Mouse (Mus musculus) heart, postnatal 0 days (tissue): ENCODE results near the gene 4930519G04Rik. TPM values are rescaled to one million over a fixed set of nuclear protein-coding genes. Genes with fewer than 3 reads are reported as not detected.

Experiments
- ATAC-seq: fragments of 200-750 bp; cut with Nextera tagmentation; 2 replicates; pipeline ENCODE4 v1.8.0; 2017; ENCODE audit warnings: low read depth, moderate number of reproducible peaks, moderate library complexity; ENCODE audit not compliant: insufficient read depth
- DNase-seq: peaks from one replicate; pipeline ENCODE4 v3.0.0-alpha.2; 2016; ENCODE audit warnings: low spot score
- H3K27ac ChIP-seq: fragments of 300-500 bp; sonication (generic); 2 replicates; pipeline ENCODE4 v1.5.1; 2014; ENCODE audit warnings: low read depth, mild to moderate bottlenecking
- H3K27me3 ChIP-seq: fragments of 300-500 bp; sonication (generic); 2 replicates; pipeline ENCODE4 v1.6.1; 2014; ENCODE audit warnings: low read length, mixed read lengths; ENCODE audit not compliant: control insufficient read depth, insufficient read depth
- H3K36me3 ChIP-seq: fragments of 300-500 bp; sonication (generic); replicated peaks from 2 replicates; pipeline ENCODE4 v1.6.1; 2014; ENCODE audit warnings: low read length, mixed read lengths; ENCODE audit not compliant: control insufficient read depth, insufficient read depth
- H3K4me1 ChIP-seq: fragments of 300-500 bp; sonication (generic); 2 replicates; pipeline ENCODE4 v1.6.1; 2014; ENCODE audit warnings: antibody characterized with exemption; ENCODE audit not compliant: control insufficient read depth, insufficient read depth
- H3K4me2 ChIP-seq: fragments of 300-500 bp; sonication (generic); 2 replicates; pipeline ENCODE4 v1.6.1; 2014; ENCODE audit warnings: low read depth, mild to moderate bottlenecking, low read length, moderate library complexity
- H3K4me3 ChIP-seq: fragments of 300-500 bp; sonication (generic); 2 replicates; pipeline ENCODE4 v1.5.1; 2014; ENCODE audit warnings: low read depth, low read length
- H3K9ac ChIP-seq: fragments of 300-500 bp; sonication (generic); replicated peaks from 2 replicates; pipeline ENCODE4 v1.6.1; 2014; ENCODE audit warnings: low read depth, low read length, mixed read lengths
- H3K9me3 ChIP-seq: fragments of 300-500 bp; sonication (generic); replicated peaks from 2 replicates; pipeline ENCODE4 v1.6.1; 2016; ENCODE audit warnings: low read length; ENCODE audit not compliant: control insufficient read depth
- CTCF ChIP-seq: IDR thresholded peaks from 2 replicates; pipeline ENCODE4 v1.5.1; 2016; ENCODE audit warnings: antibody characterized with exemption, control low read depth, low read depth
- EP300 ChIP-seq: IDR thresholded peaks from 2 replicates; pipeline ENCODE4 v1.6.1; 2016; ENCODE audit warnings: antibody characterized with exemption, low read depth
- WGBS: fragments of 180-500 bp; shearing (Covaris S2); extraction: QIAGEN DNeasy Blood & Tissue Kit; methylation state at CpG from one replicate; pipeline ENCODE4 v1.1.7; 2014; 5-methylcytosine and 5-hydroxymethylcytosine counted together
- microRNA-seq: library from miRNA; unstranded; fragments of <30 nt; microRNA quantifications from one replicate; pipeline ENCODE4, GENCODE M21; 2016
- polyA plus RNA-seq: library from polyadenylated mRNA; unstranded; fragments of >200 nt; fragmentation: Nextera tagmentation; extraction: Ambion mirVana; gene quantifications from 2 replicates; pipeline ENCODE4 v1.2.1, GENCODE M21; 2015
- total RNA-seq: library from RNA; depleted of rRNA; stranded (reverse); fragments of >200 nt; gene quantifications from 2 replicates; pipeline ENCODE4 v1.2.3, GENCODE M21; 2014; ENCODE audit warnings: low replicate concordance; rRNA removed

Gene 4930519G04Rik
- total and polyA plus RNA-seq, 2 experiments from 2014 or later, result not detected

GRCm38 (mm10) chr5:114922998-114923473 lies 69.6 kb downstream of the 4930519G04Rik start, which contains the start of gene Oasl1:
Gene Oasl1 (plus strand): TSS chr5:114923240.
- Histone ChIP-seq H3K4me2 (peak within 1 kb of the TSS; percentile 53), H3K27me3 (no peaks in the 10 kb centered on the region), H3K36me3 (no peaks in the 10 kb centered on the region), H3K4me3 (peak within 1 kb of the TSS; percentile 42), H3K4me1 (0 out of 2 replicates have a peak, but pooled peaks cover 5% of the 10 kb centered on the region), H3K9me3 (no peaks in the 10 kb centered on the region), H3K27ac (peak within 1 kb of the TSS; percentile 48; the same call in 1 of the 2 replicates), H3K9ac (peak within 1 kb of the TSS; percentile 22)
- no peak for TF ChIP-seq CTCF
- DNase-seq, result peak; percentile 55
- WGBS, result 23% methylated on average over 15 of the region's 15 CpGs
- peak; percentile 46; the same call in 1 of the 2 replicates for ATAC-seq

GRCm38 (mm10) chr5:114926153-114926684 lies 72.8 kb downstream of the 4930519G04Rik start:
- 0 out of 2 replicates have a peak, but pooled peaks cover 5% of the 10 kb centered on the region for H3K4me1 ChIP-seq
- H3K4me2 ChIP-seq, result no peak overlapping the region
- no peak overlapping the region for H3K27ac ChIP-seq
- WGBS, result 61% methylated on average over 1 of the region's 1 CpGs
- ATAC-seq (no peak), DNase-seq (no peak)
- H3K36me3 ChIP-seq, result no peaks in the 10 kb centered on the region
- no peak overlapping the region for H3K9ac ChIP-seq
- no peak for TF ChIP-seq EP300
- no peak for TF ChIP-seq CTCF
- H3K27me3 ChIP-seq, result no peaks in the 10 kb centered on the region
- no peaks in the 10 kb centered on the region for H3K9me3 ChIP-seq
- H3K4me3 ChIP-seq, result no peak overlapping the region

GRCm38 (mm10) chr5:114926753-114927152 lies 73.3 kb downstream of the 4930519G04Rik start:
- DNase-seq, result no peak
- 80% methylated on average over 9 of the region's 9 CpGs for WGBS
- H3K9me3 ChIP-seq, result no peaks in the 10 kb centered on the region
- H3K4me3 ChIP-seq, result no peak overlapping the region
- no peak overlapping the region for H3K9ac ChIP-seq
- no peaks in the 10 kb centered on the region for H3K27me3 ChIP-seq
- ATAC-seq, result no peak
- no peak overlapping the region for H3K27ac ChIP-seq
- H3K4me1 ChIP-seq, result 0 out of 2 replicates have a peak, but pooled peaks cover 5% of the 10 kb centered on the region
- no peak overlapping the region for H3K4me2 ChIP-seq
- no peak for TF ChIP-seq EP300
- TF ChIP-seq CTCF, result no peak
- H3K36me3 ChIP-seq, result no peaks in the 10 kb centered on the region

DNA sequence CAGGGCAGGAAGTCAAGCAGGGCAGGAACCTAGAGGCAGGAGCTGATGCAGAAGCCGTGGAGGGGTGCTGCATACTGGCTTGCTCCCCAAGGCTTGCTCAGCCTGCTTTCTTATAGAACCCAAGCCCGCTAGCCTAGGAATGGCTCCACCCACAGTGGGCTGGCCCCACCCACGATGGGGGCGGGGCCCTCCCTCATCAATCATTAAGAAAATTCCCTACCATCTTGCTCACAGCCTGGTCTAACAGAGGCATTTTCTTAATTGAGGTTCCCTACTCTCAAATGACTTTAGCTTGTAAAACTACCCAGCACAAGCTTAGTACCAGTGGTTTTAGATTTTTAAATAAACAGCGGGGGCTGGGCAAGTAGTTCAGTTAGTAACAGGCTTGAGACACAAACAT lies 78.2 kb downstream of the 4930519G04Rik start:
- no peak for ATAC-seq
- 49% methylated on average over 5 of the region's 5 CpGs for WGBS

GRCm38 (mm10) chr5:114933206-114933605 lies 79.7 kb downstream of the 4930519G04Rik start:
- Histone ChIP-seq H3K27me3 (no peaks in the 10 kb centered on the region), H3K4me2 (no peak overlapping the region), H3K4me3 (no peak overlapping the region), H3K9me3 (no peaks in the 10 kb centered on the region), H3K27ac (no peak overlapping the region), H3K4me1 (no peaks in the 10 kb centered on the region), H3K36me3 (no peaks in the 10 kb centered on the region), H3K9ac (no peak overlapping the region)
- TF ChIP-seq CTCF (no peak), EP300 (no peak)
- DNase-seq (no peak), ATAC-seq (no peak)
- 84% methylated on average over 8 of the region's 8 CpGs for WGBS

More for the DNA sequence above, 78.2 kb downstream of the 4930519G04Rik start:
- no peak for DNase-seq
- no peak overlapping the region for H3K9ac ChIP-seq
- no peaks in the 10 kb centered on the region for H3K36me3 ChIP-seq
- H3K4me2 ChIP-seq, result no peak overlapping the region
- H3K4me1 ChIP-seq, result no peaks in the 10 kb centered on the region
- no peak overlapping the region for H3K27ac ChIP-seq
- TF ChIP-seq CTCF (no peak), EP300 (no peak)
- H3K4me3 ChIP-seq, result no peak overlapping the region
- no peaks in the 10 kb centered on the region for H3K27me3 ChIP-seq
- no peaks in the 10 kb centered on the region for H3K9me3 ChIP-seq

Small RNA genes within 50 kb of the gene (microRNA-seq; reads per million reads assigned to microRNA genes)
- 5.4 reads per million, percentile 22 among the genes with 10 or more reads in this experiment for gene Mir6240

Other genes with a start within 250 kb of the 4930519G04Rik start
- gene Trpv4, start 195.2 kb upstream of the 4930519G04Rik start, total RNA-seq, result 2.3 and 3.4 TPM in 2 replicates
- 0.87 and 0.93 TPM in 2 replicates for gene Trpv4, start 195.2 kb upstream of the 4930519G04Rik start, polyA plus RNA-seq
- gene Gltp, start 162.7 kb upstream of the 4930519G04Rik start, total RNA-seq, result 26.2 and 45.3 TPM in 2 replicates
- 32.0 TPM in 2 replicates for gene Gltp, start 162.7 kb upstream of the 4930519G04Rik start, polyA plus RNA-seq
- gene Tchp, start 145.9 kb upstream of the 4930519G04Rik start, total RNA-seq, result 0.50 and 1.6 TPM in 2 replicates
- gene Tchp, start 145.9 kb upstream of the 4930519G04Rik start, polyA plus RNA-seq, result 4.4 and 5.8 TPM in 2 replicates
- 42.8 and 43.8 TPM in 2 replicates for gene Ankrd13a, start 79.0 kb upstream of the 4930519G04Rik start, total RNA-seq
- gene Ankrd13a, start 79.0 kb upstream of the 4930519G04Rik start, polyA plus RNA-seq, result 19.7 and 23.8 TPM in 2 replicates
- 37.7 and 53.3 TPM in 2 replicates for gene Git2, start 78.1 kb upstream of the 4930519G04Rik start, total RNA-seq
- 21.1 and 21.5 TPM in 2 replicates for gene Git2, start 78.1 kb upstream of the 4930519G04Rik start, polyA plus RNA-seq
- 31.3 and 49.2 TPM in 2 replicates for gene 1500011B03Rik, start 30.2 kb upstream of the 4930519G04Rik start, total RNA-seq
- 35.3 and 37.2 TPM in 2 replicates for gene 1500011B03Rik, start 30.2 kb upstream of the 4930519G04Rik start, polyA plus RNA-seq
- not detected in 2 replicates for gene Gm9936, start 5.0 kb downstream of the 4930519G04Rik start, total RNA-seq
- not detected in 2 replicates for gene Gm9936, start 5.0 kb downstream of the 4930519G04Rik start, polyA plus RNA-seq
- gene Oasl2, start 43.3 kb downstream of the 4930519G04Rik start, total RNA-seq, result 11.4 and 14.9 TPM in 2 replicates
- gene Oasl2, start 43.3 kb downstream of the 4930519G04Rik start, polyA plus RNA-seq, result 6.5 and 9.2 TPM in 2 replicates
- gene Oasl1, start 69.6 kb downstream of the 4930519G04Rik start, total RNA-seq, result 5.6 and 9.4 TPM in 2 replicates
- gene Oasl1, start 69.6 kb downstream of the 4930519G04Rik start, polyA plus RNA-seq, result 0.68 and 0.69 TPM in 2 replicates
- 7.3 and 16.0 TPM in 2 replicates for gene 2210016L21Rik, start 88.5 kb downstream of the 4930519G04Rik start, total RNA-seq
- 32.2 and 32.6 TPM in 2 replicates for gene 2210016L21Rik, start 88.5 kb downstream of the 4930519G04Rik start, polyA plus RNA-seq
- gene Hnf1a, start 117.4 kb downstream of the 4930519G04Rik start, total RNA-seq, result not detected in 2 replicates
- not detected in 2 replicates for gene Hnf1a, start 117.4 kb downstream of the 4930519G04Rik start, polyA plus RNA-seq
- gene Sppl3, start 157.5 kb downstream of the 4930519G04Rik start, total RNA-seq, result 65.6 and 68.7 TPM in 2 replicates
- gene Sppl3, start 157.5 kb downstream of the 4930519G04Rik start, polyA plus RNA-seq, result 6.8 and 7.2 TPM in 2 replicates
- gene Gm10401, start 244.6 kb downstream of the 4930519G04Rik start, total RNA-seq, result not detected in 2 replicates
- 13.3 and 14.4 TPM in 2 replicates for gene Gm10401, start 244.6 kb downstream of the 4930519G04Rik start, polyA plus RNA-seq